Mouse (Mus musculus): Measurements from ENCODE around the gene Bcdin3d. TPM values are rescaled to one million over a fixed set of nuclear protein-coding genes. Genes with fewer than 3 reads are reported as not detected.
A peak's percentile ranks its signal among the peaks of the same experiment; 100 is the strongest.

Gene Bcdin3d
- total RNA-seq, 2 experiments from 2014 or later: 4.3 to 5.0 TPM

DNA sequence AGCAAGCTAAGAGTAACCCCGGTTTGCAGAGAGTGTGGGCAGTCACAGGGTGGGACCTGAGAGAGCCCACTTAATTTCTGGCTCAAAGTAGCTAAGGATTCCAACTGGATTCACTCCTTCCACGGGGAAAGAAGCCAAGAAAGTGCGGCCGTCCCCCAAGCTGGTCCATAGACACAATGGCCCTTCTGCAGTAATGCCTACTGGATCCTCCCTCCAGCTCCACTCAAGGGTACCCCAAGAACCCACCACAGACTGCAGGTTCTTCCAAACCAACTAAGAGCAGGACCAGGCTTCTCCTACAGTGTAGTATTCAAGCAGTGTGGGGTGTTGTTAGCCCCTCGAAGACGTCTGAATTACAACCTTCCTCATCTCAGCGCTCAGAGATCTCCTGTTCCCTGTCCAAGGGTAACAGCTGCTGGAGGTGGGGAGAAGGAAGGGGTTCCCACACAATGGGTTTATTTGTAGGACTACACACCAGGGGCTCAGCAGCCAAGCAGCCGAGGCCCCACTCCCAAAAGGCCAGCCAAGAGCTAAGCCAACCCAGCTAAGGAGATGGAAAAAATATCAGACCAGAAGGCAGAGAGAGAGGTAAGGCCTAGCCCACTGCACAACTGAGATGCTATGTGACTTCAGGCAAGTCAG is 33.6 kb downstream of the Bcdin3d start:
- no peak for DNase-seq (ENCODE audit: low spot score in 2 of 2)

DNA sequence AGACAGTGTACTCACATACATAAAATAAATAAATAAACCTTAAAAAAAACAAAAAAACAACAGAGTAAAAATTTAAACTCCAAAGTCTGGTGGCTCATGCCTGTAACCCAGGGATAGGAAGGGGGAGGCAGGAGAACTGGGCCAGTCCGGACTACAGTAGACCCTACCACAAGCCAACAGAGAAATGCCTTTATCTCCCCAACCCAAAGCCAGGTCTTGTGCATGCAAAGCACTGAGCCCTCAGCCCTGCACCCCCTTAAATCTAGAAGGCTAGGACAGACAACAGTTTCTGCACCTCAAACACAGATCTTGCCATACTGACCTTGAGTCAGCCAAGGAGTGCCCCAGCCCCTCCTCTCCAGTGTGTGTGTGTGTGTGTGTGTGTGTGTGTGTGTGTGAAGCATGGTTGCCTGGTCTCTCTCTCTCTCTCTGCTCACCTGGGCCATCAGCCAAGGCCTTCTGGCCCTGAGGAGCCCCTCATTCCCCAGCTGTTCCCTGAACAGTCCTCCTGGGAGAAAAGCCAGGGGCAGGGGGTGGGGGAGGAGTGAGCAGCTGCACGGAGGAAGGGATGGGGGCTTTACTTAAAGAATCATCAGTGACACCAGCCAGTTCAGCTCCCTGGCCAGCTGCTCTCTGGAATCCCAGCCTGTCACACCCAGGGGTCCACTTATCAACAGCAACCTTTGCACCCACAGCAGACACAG is 34.3 kb downstream of the Bcdin3d start:
- DNase-seq (ENCODE audit: low spot score in 2 of 2): peak; percentile 25 to 43

DNA sequence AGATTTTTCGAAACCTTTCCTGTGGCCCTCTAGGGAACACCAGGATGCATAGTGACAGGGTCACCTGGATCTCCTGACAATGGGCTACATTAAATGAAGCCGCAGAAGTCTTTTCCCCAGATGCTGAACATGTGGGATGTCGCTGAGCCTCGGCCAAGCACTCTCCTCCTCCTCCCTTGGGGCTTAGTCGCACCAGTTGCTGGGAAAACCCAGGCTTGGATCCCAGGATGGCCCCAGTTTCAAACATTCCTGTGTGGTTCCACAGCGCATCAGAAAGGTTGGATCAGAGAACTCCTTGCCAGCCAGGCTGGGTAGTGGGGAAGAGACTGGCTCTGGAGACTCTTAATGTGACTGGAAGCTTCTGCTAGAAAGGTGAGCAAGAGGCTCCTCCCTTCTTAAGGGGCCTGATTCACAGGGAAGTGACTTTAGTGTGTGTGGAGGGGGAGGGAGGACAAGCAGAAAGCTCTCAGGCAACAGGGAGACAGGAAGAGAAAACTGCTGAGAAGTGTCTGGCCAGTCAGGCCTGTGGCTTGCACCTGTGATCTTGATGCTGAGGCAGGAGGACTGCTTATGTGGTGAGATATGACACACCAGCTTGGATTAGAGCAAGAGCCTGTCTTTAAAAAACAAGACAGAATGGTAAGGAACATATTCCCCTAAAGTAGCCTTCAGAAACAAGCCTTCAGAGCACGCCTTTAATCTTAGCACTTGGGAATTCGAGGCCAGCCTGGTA is 35.4 kb downstream of the Bcdin3d start:
- DNase-seq (ENCODE audit: low spot score in 2 of 2): no peak

DNA sequence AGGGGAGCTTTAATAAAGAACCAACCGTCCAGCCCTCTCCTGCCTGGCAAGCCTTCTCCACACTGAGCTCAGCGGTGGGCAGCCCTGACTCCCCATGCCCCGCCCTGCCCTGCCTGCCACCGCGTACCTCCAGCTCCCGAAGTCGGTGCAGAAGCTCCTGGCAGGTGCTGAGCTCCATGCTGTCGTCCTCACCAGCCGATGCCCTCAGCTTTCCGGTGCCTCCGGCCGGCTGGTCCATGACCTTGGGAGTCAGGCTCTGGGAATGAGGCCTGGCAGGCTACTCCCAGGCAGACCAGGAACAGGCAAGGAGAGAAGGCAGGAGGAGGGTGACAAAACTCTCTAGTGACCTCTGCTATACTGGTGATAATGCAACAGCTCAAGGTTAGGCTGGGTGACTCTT is 40.6 kb downstream of the Bcdin3d start:
- DNase-seq (ENCODE audit: low spot score in 2 of 2): no peak

DNA sequence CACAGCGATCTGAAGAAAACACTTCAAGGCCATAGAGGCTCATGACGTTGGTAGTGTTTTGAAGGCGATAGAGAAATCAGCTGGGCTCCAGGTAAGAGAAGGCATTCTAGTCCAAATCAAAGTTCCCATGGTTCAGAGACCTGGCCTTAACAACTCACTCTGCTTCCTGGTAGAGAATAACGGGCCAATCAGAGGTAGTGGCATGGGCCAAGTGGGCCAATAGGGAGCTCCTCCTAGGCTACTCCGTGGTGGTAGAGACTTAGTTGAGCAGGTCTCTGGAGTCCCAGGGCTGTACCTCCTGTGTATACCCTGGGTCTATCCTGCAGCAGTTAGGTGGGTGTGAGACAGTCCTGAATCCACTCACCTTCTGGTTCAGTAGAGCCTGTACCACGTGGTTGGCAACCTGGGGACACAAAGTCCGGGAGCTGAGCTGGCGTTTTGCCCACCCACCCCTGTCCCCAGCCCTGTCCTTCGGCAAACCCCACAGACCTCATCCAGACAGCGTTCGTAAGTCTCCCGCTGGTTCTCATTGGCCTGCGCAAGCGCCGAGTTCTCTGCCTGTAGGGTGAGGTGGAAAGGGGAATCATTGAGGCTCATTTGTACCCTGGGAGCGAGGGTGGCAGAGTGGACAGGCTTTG is 41.3 kb downstream of the Bcdin3d start:
- DNase-seq (ENCODE audit: low spot score in 2 of 2): no peak

DNA sequence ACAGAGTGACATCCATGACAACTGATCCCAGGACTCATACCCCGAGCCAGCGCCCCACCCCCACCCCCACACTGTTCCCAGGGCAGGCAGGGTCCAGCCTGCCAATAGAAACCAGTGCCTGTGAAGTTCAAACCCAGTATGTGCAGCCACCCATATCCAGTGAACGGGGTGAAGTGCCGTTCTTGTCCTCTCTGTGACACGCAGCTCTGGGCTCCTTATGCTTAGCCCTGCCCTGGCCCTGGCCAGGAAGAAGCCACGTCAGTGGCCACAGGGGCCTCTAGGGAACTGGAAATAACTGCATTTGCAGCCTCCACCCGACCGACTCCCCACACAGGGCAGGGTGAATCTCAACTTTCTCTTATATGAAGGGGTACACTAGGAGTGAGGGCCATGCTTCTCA is 42.6 kb downstream of the Bcdin3d start:
- no peak for DNase-seq (ENCODE audit: low spot score in 2 of 2)

DNA sequence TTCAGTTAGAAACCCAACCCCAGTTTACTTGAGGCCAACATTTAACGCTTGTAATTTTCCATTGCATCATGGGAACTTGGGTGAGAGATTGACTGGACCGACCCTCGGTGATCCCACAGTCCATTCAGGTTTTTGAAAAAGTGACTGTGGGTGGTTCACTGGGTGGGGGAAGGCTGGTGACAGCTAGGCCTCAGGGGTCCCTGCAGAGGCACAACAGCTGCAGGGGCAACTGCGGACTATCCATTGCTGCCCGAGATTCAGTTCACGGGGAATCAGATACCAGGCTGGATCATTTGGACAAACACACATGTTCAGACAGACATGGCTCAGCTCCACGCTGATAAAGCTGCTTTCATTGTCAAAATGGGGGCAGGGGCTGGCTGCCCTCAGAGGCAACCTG is 43.0 kb downstream of the Bcdin3d start:
- DNase-seq (ENCODE audit: low spot score in 2 of 2): no peak

DNA sequence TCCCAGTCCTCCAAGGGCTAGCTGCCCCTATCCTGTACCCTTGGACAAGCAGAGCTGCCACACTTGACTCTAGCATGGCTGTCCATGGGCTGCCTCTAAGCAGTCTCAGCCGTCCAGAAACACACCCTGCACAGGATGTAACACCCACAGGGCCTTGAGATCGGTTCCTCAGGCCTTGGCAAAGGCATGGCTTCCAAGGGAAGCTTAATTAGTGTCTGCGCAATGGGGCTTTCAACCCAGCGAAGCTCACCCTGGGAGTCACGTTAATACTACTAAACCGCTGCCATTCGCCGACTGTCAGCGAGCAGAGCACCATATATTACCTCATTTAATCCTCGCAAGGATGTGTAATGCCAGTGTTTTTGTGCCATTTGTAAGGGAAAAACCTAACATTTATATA is 43.5 kb downstream of the Bcdin3d start:
- DNase-seq (ENCODE audit: low spot score in 2 of 2): no peak

DNA sequence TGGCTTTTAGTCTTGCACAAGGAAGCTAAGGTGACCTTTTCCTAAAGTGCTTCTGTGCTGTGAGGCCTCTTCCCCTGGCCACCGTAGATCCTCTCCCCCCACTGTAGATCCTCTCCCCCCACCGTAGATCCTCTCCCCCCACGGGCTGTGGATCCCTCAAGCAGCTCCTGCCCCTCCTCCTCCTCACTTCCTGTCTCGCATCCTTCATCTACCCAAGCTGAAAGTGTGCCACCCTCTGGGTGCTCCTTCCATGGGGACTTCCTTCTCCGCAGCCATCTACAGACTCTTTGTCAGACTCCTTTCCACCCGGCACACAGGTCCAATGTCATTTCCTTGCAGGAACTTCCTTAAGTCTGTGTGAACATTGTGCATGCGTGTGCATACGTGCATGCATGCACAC is 44.1 kb downstream of the Bcdin3d start:
- DNase-seq (ENCODE audit: low spot score in 2 of 2): no peak

DNA sequence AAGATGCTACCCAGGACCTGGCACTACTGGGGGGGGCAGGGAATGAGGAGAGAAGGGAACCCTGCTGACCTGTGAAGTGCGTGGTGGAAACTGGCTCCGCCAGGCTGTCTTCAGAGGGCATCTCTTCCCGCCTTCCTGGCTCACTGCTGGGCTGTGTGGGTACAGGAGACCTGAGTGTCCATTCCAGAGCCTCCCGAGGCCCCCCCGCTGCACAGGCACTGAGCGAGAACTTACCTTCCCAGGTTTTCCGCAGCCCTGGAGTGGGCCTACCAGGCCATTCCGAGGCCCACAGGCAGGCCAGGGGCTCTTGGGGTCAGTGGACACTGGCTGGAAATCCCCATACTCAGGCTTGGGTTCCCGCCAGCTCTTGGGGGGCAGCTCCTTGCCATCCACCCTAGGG is 50.6 kb downstream of the Bcdin3d start:
- no peak for DNase-seq (ENCODE audit: low spot score in 2 of 2)

DNA sequence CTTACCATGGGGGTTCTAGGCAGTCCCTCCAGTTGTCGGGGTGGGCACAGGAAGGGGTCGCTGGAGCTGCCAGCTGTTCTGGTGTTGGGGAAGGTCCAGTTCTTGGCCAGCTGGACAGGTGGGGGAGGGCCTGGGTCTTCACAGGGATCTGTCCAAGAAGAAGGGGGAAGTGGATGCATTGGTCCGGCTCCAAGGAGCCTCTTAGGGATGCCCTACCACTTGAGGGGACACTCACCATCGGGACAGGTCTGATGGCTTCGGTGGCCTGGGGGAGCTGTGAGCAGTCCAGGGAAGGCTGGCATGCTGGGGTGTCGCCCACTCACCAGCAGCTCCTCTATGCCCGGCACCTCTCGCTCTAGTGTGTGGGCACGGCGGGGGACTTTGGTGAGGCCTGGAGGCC is 51.4 kb downstream of the Bcdin3d start:
- DNase-seq (ENCODE audit: low spot score in 2 of 2): no peak

DNA sequence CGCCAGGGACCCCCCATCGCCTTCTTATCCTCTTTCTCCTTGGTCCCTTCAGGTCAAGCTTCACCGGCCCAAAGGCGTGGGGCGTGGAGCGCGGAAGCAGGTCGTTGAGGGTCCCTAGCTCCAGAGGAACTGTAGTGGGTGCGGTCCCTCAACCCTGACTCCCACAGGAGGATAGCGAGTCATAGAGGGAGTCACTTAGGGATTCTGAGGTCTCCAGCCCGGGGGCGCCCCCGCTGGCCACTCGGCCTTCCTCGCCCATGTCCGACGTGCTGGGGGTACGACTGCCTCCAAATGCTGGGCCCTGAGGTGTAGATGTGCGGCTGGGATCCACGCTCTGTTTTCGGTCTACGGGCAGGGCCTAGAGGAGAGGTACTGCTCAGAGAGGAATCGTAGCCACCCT is 52.0 kb downstream of the Bcdin3d start:
- DNase-seq (ENCODE audit: low spot score in 2 of 2): no peak

DNA sequence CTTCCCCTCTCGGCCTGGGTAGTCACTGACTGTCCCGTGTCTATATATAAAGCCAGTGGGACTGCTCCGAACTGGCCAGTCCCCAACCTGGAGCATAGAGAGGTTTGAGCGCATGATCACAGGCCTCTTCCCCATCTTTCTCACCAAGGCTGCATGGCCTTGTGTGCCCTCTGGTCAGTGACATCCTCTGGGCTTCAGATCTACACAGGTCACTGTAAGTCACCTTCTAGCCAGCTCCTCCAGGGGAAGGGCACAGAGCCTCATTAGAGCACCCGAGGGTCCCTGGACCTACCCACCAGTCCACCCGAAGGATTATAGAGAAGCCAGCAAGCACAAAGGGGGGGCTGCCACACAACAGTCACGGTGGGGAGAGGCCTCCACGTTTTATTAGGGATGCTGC is 52.9 kb downstream of the Bcdin3d start:
- DNase-seq (ENCODE audit: low spot score in 2 of 2): no peak

DNA sequence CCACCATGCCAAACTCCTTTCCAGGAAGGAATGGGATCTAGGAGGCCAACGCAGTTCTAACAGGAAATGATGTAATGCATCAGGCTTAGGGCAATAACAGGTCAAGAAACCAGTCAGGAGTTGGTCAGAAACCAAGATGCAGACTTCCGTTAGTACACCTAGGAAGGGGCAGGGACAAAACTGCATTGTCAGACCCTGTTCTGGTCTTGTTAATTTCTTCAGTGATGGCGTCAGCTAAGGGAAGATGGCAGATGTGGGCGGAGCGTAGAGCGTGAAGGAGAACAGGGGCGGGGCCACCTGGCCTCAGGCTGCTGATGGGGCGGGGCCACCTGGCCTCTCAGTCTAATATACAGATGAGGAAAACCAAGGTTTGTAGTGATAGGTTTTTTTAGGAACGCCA is 53.4 kb downstream of the Bcdin3d start:
- DNase-seq (ENCODE audit: low spot score in 2 of 2): no peak

DNA sequence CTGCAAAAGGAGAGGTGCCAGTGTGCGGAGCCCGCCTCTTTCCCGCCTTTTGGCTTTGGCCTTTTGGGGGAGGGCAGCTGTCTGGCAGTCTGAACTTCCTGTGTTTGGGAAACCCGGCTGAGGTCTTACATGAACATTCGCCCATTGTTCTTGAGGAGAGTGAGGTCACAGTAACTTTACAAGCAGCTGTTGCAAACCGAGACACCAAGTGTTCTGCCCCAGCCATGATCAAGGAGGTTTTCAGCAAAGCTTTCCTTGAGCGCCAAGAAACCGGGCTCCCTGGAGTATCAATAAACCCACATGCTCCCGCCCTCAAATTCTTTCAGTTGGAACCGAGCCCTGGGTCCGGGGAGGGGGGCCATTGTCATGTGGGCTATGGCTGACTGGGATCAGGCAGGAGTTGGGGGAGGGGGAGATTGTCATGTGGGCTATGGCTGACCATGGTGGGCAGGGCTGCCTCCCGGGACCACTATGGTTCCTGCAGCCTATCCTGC is 54.0 kb downstream of the Bcdin3d start:
- DNase-seq (ENCODE audit: low spot score in 2 of 2): peak; percentile 42

DNA sequence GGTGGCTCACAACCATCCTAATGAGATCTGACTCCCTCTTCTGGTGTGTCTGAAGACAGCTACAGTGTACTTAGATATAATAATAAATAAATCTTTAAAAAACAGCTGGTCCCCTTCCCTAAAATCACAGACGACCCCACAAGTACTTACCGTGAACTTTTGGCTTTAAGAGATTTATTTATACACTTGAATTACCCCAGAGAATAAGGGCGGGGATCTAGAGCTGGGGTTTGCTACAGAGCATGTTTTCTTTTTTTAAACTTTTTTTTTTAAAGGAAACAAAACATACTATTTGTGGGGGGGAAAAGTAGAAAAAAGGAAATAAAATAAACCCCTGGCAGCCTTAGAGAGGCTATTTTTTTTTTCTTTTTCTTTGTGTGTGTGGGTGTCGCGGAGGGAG is 54.4 kb downstream of the Bcdin3d start:
- no peak for DNase-seq (ENCODE audit: low spot score in 2 of 2)

Other genes starting within 250 kb of the Bcdin3d start
- gene Kcnh3, start 249.9 kb downstream of the Bcdin3d start, total RNA-seq (2021): 10 to 100 TPM; 71.6 to 78.7 TPM
- 10 to 100 TPM; 80.1 to 84.3 TPM for gene Mcrs1, start 222.8 kb downstream of the Bcdin3d start, total RNA-seq (2021)
- 100 to 1,000 TPM in 1 of 2 experiments, 10 to 100 TPM in 1; 92.8 to 103 TPM for gene Prpf40b, start 179.6 kb downstream of the Bcdin3d start, total RNA-seq (2021)
- 1 to 10 TPM; 1.5 to 1.7 TPM for gene Fam186b, start 178.8 kb downstream of the Bcdin3d start, total RNA-seq (2021)
- gene Fmnl3, start 104.2 kb downstream of the Bcdin3d start, total RNA-seq (2021): 10 to 100 TPM; 12.6 to 13.8 TPM
- gene Tmbim6, start 81.8 kb downstream of the Bcdin3d start, total RNA-seq (2021): 100 to 1,000 TPM; 357 to 369 TPM
- 10 to 100 TPM; 29.1 to 34.9 TPM for gene Nckap5l, start 17.0 kb downstream of the Bcdin3d start, total RNA-seq (2021)
- 100 to 1,000 TPM; 145 to 153 TPM for gene Faim2, start 53.4 kb upstream of the Bcdin3d start, total RNA-seq (2021)
- not detected for gene Aqp2, start 104.3 kb upstream of the Bcdin3d start, total RNA-seq (2021)
- gene Aqp5, start 116.1 kb upstream of the Bcdin3d start, total RNA-seq (2021): not detected
- gene Aqp6, start 126.7 kb upstream of the Bcdin3d start, total RNA-seq (2021): under 1 TPM; 0.19 to 0.37 TPM
- gene Racgap1, start 176.9 kb upstream of the Bcdin3d start, total RNA-seq (2021): 1 to 10 TPM; 7.6 to 8.7 TPM
- gene Asic1, start 195.6 kb upstream of the Bcdin3d start, total RNA-seq (2021): 10 to 100 TPM; 37.3 to 41.3 TPM
- 100 to 1,000 TPM in 1 of 2 experiments, 10 to 100 TPM in 1; 96.1 to 106 TPM for gene Smarcd1, start 227.4 kb upstream of the Bcdin3d start, total RNA-seq (2021)
- 1 to 10 TPM; 5.3 to 5.5 TPM for gene Gm17349, start 230.8 kb upstream of the Bcdin3d start, total RNA-seq (2021)
- gene Gpd1, start 242.8 kb upstream of the Bcdin3d start, total RNA-seq (2021): 10 to 100 TPM; 76.3 to 83.1 TPM

All from layer of hippocampus, postnatal 14 days (tissue).